Mouse (Mus musculus) megakaryocyte, embryonic 14.5 days (primary cell): ENCODE measurements around the gene Fbxl20. TPM values are rescaled to one million over a fixed set of nuclear protein-coding genes. Genes with fewer than 3 reads are reported as not detected.

ENCODE experiments used
- H3K27me3 ChIP-seq: replicated peaks from 2 replicates; pipeline ENCODE3; 2012; ENCODE audit warnings: inconsistent platforms
- H3K36me3 ChIP-seq: replicated peaks from 2 replicates; pipeline ENCODE3; 2012; ENCODE audit warnings: low read length, inconsistent platforms, mixed read lengths
- H3K4me1 ChIP-seq: 2 replicates; pipeline ENCODE4 v1.6.1; 2012; ENCODE audit warnings: inconsistent platforms
- H3K4me3 ChIP-seq: replicated peaks from 2 replicates; pipeline ENCODE3; 2012; ENCODE audit warnings: moderate library complexity, mild to moderate bottlenecking, inconsistent platforms
- H3K9me3 ChIP-seq: 2 replicates; pipeline ENCODE4 v1.6.1; 2012; ENCODE audit warnings: inconsistent platforms
- FLI1 ChIP-seq: IDR thresholded peaks from 2 replicates; pipeline ENCODE4 v1.6.1; 2012; ENCODE audit warnings: low read length, inconsistent platforms, mixed read lengths
- GATA1 ChIP-seq: IDR thresholded peaks from 3 replicates; pipeline ENCODE4 v1.6.1; 2012; ENCODE audit warnings: mixed read lengths, low read length, inconsistent platforms, borderline replicate concordance
- polyA plus RNA-seq: library from polyadenylated mRNA; stranded (reverse); fragments of >175 nt; gene quantifications from 2 replicates; pipeline ENCODE4 v1.2.3, GENCODE M21; 2012; ENCODE audit warnings: low replicate concordance; ENCODE audit not compliant: insufficient read depth

Fbxl20 gene
- polyA plus RNA-seq, 1 experiment = 4.7 TPM

- Histone ChIP-seq H3K4me3 (no peak overlapping the region), H3K36me3 (no peaks in the 10 kb centered on the region), H3K27me3 (peaks cover 92% of the 10 kb centered on the region), H3K4me1 (peaks cover 31% of the 10 kb centered on the region), H3K9me3 (no peaks in the 10 kb centered on the region)
- TF ChIP-seq GATA1 (no peak), FLI1 (no peak)
Measured at GRCm38 (mm10) chr11:98050940-98051339, 99.3 kb downstream of the Fbxl20 start.

- H3K36me3 ChIP-seq = no peaks in the 10 kb centered on the region
- no peak overlapping the region for H3K4me3 ChIP-seq
- H3K27me3 ChIP-seq = peaks cover 91% of the 10 kb centered on the region
- H3K4me1 ChIP-seq = peaks cover 31% of the 10 kb centered on the region
- H3K9me3 ChIP-seq = 0 out of 2 replicates have a peak, but pooled peaks cover 3% of the 10 kb centered on the region
- TF ChIP-seq FLI1 = no peak
- TF ChIP-seq GATA1 = no peak
Measured at GRCm38 (mm10) chr11:98050520-98050815, 99.7 kb downstream of the Fbxl20 start.

GRCm38 (mm10) chr11:98049672-98050519, 100.3 kb downstream of the Fbxl20 start:
- Histone ChIP-seq H3K9me3 (0 out of 2 replicates have a peak, but pooled peaks cover 4% of the 10 kb centered on the region), H3K27me3 (peaks cover 88% of the 10 kb centered on the region), H3K36me3 (no peaks in the 10 kb centered on the region), H3K4me1 (peaks cover 31% of the 10 kb centered on the region), H3K4me3 (no peak overlapping the region)
- TF ChIP-seq GATA1 = no peak
- no peak for TF ChIP-seq FLI1

GRCm38 (mm10) chr11:98047745-98048144, 102.5 kb downstream of the Fbxl20 start:
- H3K36me3 ChIP-seq = no peaks in the 10 kb centered on the region
- peaks cover 83% of the 10 kb centered on the region for H3K27me3 ChIP-seq
- H3K4me3 ChIP-seq = no peak overlapping the region
- TF ChIP-seq FLI1 = no peak
- TF ChIP-seq GATA1 = no peak
- H3K4me1 ChIP-seq = peaks cover 29% of the 10 kb centered on the region
- H3K9me3 ChIP-seq = 0 out of 2 replicates have a peak, but pooled peaks cover 4% of the 10 kb centered on the region

GRCm38 (mm10) chr11:98046466-98046865, 103.7 kb downstream of the Fbxl20 start:
- no peak for TF ChIP-seq GATA1
- no peak for TF ChIP-seq FLI1

GRCm38 (mm10) chr11:98045596-98045995, 104.6 kb downstream of the Fbxl20 start:
- no peak overlapping the region for H3K4me3 ChIP-seq
- peaks cover 74% of the 10 kb centered on the region for H3K27me3 ChIP-seq
- TF ChIP-seq GATA1 = no peak
- TF ChIP-seq FLI1 = no peak
- H3K36me3 ChIP-seq = no peaks in the 10 kb centered on the region
- H3K4me1 ChIP-seq = peaks cover 19% of the 10 kb centered on the region
- H3K9me3 ChIP-seq = 0 out of 2 replicates have a peak, but pooled peaks cover 4% of the 10 kb centered on the region

More at GRCm38 (mm10) chr11:98046466-98046865, 103.7 kb downstream of the Fbxl20 start:
- peaks cover 20% of the 10 kb centered on the region for H3K4me1 ChIP-seq
- 0 out of 2 replicates have a peak, but pooled peaks cover 4% of the 10 kb centered on the region for H3K9me3 ChIP-seq
- H3K27me3 ChIP-seq = peaks cover 77% of the 10 kb centered on the region
- H3K36me3 ChIP-seq = no peaks in the 10 kb centered on the region
- no peak overlapping the region for H3K4me3 ChIP-seq

- Histone ChIP-seq H3K4me3 (no peak overlapping the region), H3K36me3 (no peaks in the 10 kb centered on the region), H3K9me3 (0 out of 2 replicates have a peak, but pooled peaks cover 4% of the 10 kb centered on the region), H3K27me3 (peaks cover 74% of the 10 kb centered on the region), H3K4me1 (peaks cover 22% of the 10 kb centered on the region; the same call in 1 of the 2 replicates)
- TF ChIP-seq GATA1 (no peak), FLI1 (no peak)
Measured at GRCm38 (mm10) chr11:98044074-98044473, 106.1 kb downstream of the Fbxl20 start.

- Histone ChIP-seq H3K9me3 (0 out of 2 replicates have a peak, but pooled peaks cover 4% of the 10 kb centered on the region), H3K36me3 (no peaks in the 10 kb centered on the region), H3K4me3 (no peak overlapping the region), H3K4me1 (peaks cover 27% of the 10 kb centered on the region), H3K27me3 (peaks cover 67% of the 10 kb centered on the region)
- no peak for TF ChIP-seq FLI1
- no peak for TF ChIP-seq GATA1
Measured at GRCm38 (mm10) chr11:98042741-98043140, 107.5 kb downstream of the Fbxl20 start.

GRCm38 (mm10) chr11:98040975-98041374, 109.2 kb downstream of the Fbxl20 start:
- Histone ChIP-seq H3K9me3 (0 out of 2 replicates have a peak, but pooled peaks cover 4% of the 10 kb centered on the region), H3K4me1 (peaks cover 40% of the 10 kb centered on the region), H3K4me3 (no peak overlapping the region), H3K27me3 (peaks cover 71% of the 10 kb centered on the region), H3K36me3 (no peaks in the 10 kb centered on the region)
- TF ChIP-seq GATA1 = no peak
- TF ChIP-seq FLI1 = no peak

GRCm38 (mm10) chr11:98037871-98038270, 112.3 kb downstream of the Fbxl20 start:
- no peaks in the 10 kb centered on the region for H3K36me3 ChIP-seq
- no peak overlapping the region for H3K4me3 ChIP-seq
- H3K4me1 ChIP-seq = peaks cover 45% of the 10 kb centered on the region
- peaks cover 70% of the 10 kb centered on the region for H3K27me3 ChIP-seq
- no peaks in the 10 kb centered on the region for H3K9me3 ChIP-seq
- TF ChIP-seq FLI1 = no peak
- no peak for TF ChIP-seq GATA1

- H3K36me3 ChIP-seq = peaks cover 5% of the 10 kb centered on the region
- no peaks in the 10 kb centered on the region for H3K9me3 ChIP-seq
- peak overlapping the region; percentile 87 for H3K4me3 ChIP-seq
- H3K27me3 ChIP-seq = peaks cover 58% of the 10 kb centered on the region
- H3K4me1 ChIP-seq = peaks cover 48% of the 10 kb centered on the region
- no peak for TF ChIP-seq FLI1
- no peak for TF ChIP-seq GATA1
Measured at GRCm38 (mm10) chr11:98035977-98036377, 114.2 kb downstream of the Fbxl20 start.
